Mouse (Mus musculus) cerebellum, postnatal 10 days (tissue): ENCODE results near the gene Olfr1113.
"Not testable (repeated sequence)": the region's sequence is repeated elsewhere in the genome, so short reads cannot be mapped to it uniquely, and the experiment has no call there.

Experiments used
- DNase-seq, 2 experiments: peaks; one replicate each; pipeline ENCODE4 v3.0.0; 2021; ENCODE audit warnings: mixed read lengths in 2 of 2

Olfr1113 gene

GRCm38 (mm10) chr2:87208670-87209069 lies at the start of gene Olfr1113:
TSS of gene Olfr1113 (plus strand) at chr2:87208970.
- no peak for DNase-seq

DNA sequence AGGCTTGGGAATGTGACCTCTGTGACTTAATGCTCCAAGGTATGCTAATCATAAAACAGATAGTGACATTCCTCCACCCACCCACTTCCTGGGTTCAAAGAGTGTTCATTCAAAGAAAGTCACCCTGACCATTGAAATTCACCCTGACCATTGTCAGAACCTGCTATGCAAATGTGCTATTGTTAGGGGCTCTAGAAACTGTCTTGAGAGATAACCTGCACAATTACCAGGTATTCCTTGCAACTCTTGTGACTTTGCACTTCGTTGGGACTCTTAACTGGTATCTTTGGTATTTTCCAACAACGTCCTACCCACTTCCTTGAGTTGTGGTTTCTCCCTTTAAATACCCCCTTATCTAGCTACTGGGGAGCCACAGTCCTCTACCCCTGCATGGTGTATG lies 41.0 kb upstream of the Olfr1113 start:
- not testable (repeated sequence) for DNase-seq

GRCm38 (mm10) chr2:87187498-87187897 lies 21.3 kb upstream of the Olfr1113 start, which contains the start of gene Olfr1112:
TSS of gene Olfr1112 (plus strand) at chr2:87187798.
- no peak for DNase-seq

GRCm38 (mm10) chr2:87247713-87248112 lies 38.9 kb downstream of the Olfr1113 start, which contains the start of gene Olfr1115:
TSS of gene Olfr1115 (plus strand) at chr2:87248013.
- no peak for DNase-seq
